Mouse (Mus musculus): ENCODE data around the gene Apobec1.

DNA sequence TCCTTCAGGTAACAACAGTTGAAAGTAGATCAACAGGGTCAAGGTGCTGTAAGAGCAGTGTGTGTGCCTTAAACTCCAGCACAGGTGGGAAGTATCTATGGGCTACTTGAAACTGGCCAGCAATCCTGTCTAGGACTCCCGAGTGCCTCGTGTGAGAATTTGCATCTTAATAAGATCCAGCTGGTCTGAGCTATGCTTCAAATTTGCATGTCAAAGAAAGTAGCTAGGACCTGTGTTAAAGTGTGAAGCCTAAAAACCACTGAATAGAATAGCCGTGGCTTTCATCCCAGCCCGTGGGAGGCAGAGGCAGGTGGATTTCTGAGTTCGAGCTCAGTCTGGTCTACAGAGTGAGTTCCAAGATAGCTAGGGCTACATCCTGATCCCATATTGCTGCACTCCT, 22.2 kb upstream of the Apobec1 start:
- TF ChIP-seq CTCF (IDR thresholded peaks at IDR 0.05; ENCODE audit: low read depth, low read length), result no peak
- TF ChIP-seq POLR2A (IDR thresholded peaks at IDR 0.05; ENCODE audit: borderline replicate concordance, low read depth, low read length), result no peak

All from bone marrow macrophage, adult 2 months (primary cell).